Mouse (Mus musculus): ENCODE results near the gene Olfr620. TPM values are rescaled to one million over a fixed set of nuclear protein-coding genes. Genes with fewer than 3 reads are reported as not detected.

The Olfr620 gene
- polyA plus RNA-seq, 1 experiment from 2014 or later: not detected

DNA sequence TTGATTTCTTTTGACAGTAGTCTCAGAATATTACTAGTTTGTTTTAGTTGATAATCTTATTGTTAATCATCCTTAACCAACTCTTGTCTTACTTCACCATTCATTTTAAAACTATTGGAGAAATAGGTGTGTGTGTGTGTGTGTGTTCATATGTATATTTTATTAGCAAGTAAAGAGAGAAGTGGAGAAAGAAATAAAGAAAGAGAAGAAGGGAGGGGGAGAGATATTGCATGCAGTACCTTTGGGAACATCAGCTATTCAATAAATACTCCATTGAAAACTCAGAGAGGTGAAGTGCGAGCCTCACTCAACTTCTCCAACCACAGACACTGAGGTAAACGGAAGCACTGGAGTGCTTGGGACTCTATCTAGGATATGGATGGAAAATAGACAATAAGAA, 56.6 kb downstream of the Olfr620 start, which contains the start of gene Olfr615:
Gene Olfr615 (plus strand): TSS at position 301 of the 400 bp plus-strand sequence.
- Histone ChIP-seq H3K27ac (ENCODE audit: low read depth, low read length) (no peak within 1 kb of the TSS), H3K27me3 (replicated peaks; ENCODE audit: control insufficient read depth, insufficient read depth, low read length) (no peaks in the 10 kb centered on the region), H3K9me3 (ENCODE audit: control insufficient read depth, low read length) (no peaks in the 10 kb centered on the region), H3K4me1 (replicated peaks; ENCODE audit: control insufficient read depth, insufficient read depth, low read length) (no peaks in the 10 kb centered on the region), H3K9ac (ENCODE audit: low read depth, low read length) (no peak within 1 kb of the TSS), H3K4me3 (ENCODE audit: low read depth, low read length) (no peak within 1 kb of the TSS), H3K36me3 (ENCODE audit: control insufficient read depth, insufficient read depth, low read length) (no peaks in the 10 kb centered on the region), H3K4me2 (no peak within 1 kb of the TSS)
- no peak for DNase-seq (ENCODE audit: low spot score)
- 56% methylated on average over 2 of the region's 2 CpGs for WGBS
- ATAC-seq (replicated peaks; ENCODE audit: low FRiP score): no peak

Small RNAs within 50 kb of the gene (microRNA-seq; reads per million reads assigned to microRNA genes)
- gene Gm26506 (ENCODE audit: borderline number of aligned reads): not detected

Other genes starting within 250 kb of the Olfr620 start
- gene Olfr601, start 249.9 kb downstream of the Olfr620 start, polyA plus RNA-seq (2014; fragmentation: Nextera tagmentation; extraction: Ambion mirVana): not detected in 2 replicates
- not detected in 2 replicates for gene Olfr603, start 226.4 kb downstream of the Olfr620 start, polyA plus RNA-seq (2014; fragmentation: Nextera tagmentation; extraction: Ambion mirVana)
- gene Usp17lc, start 197.5 kb downstream of the Olfr620 start, polyA plus RNA-seq (2014; fragmentation: Nextera tagmentation; extraction: Ambion mirVana): not detected in 2 replicates
- not detected in 2 replicates for gene Olfr605, start 167.1 kb downstream of the Olfr620 start, polyA plus RNA-seq (2014; fragmentation: Nextera tagmentation; extraction: Ambion mirVana)
- not detected in 2 replicates for gene Olfr606, start 163.5 kb downstream of the Olfr620 start, polyA plus RNA-seq (2014; fragmentation: Nextera tagmentation; extraction: Ambion mirVana)
- gene Olfr607, start 148.4 kb downstream of the Olfr620 start, polyA plus RNA-seq (2014; fragmentation: Nextera tagmentation; extraction: Ambion mirVana): not detected in 2 replicates
- not detected in 2 replicates for gene Olfr608, start 142.7 kb downstream of the Olfr620 start, polyA plus RNA-seq (2014; fragmentation: Nextera tagmentation; extraction: Ambion mirVana)
- not detected in 2 replicates for gene Olfr609, start 114.5 kb downstream of the Olfr620 start, polyA plus RNA-seq (2014; fragmentation: Nextera tagmentation; extraction: Ambion mirVana)
- gene Olfr610, start 100.4 kb downstream of the Olfr620 start, polyA plus RNA-seq (2014; fragmentation: Nextera tagmentation; extraction: Ambion mirVana): not detected in 2 replicates
- gene Olfr611, start 91.7 kb downstream of the Olfr620 start, polyA plus RNA-seq (2014; fragmentation: Nextera tagmentation; extraction: Ambion mirVana): not detected in 2 replicates
- not detected in 2 replicates for gene Olfr612, start 69.8 kb downstream of the Olfr620 start, polyA plus RNA-seq (2014; fragmentation: Nextera tagmentation; extraction: Ambion mirVana)
- gene Olfr613, start 64.5 kb downstream of the Olfr620 start, polyA plus RNA-seq (2014; fragmentation: Nextera tagmentation; extraction: Ambion mirVana): not detected in 2 replicates
- not detected in 2 replicates for gene Olfr615, start 56.5 kb downstream of the Olfr620 start, polyA plus RNA-seq (2014; fragmentation: Nextera tagmentation; extraction: Ambion mirVana)
- not detected in 2 replicates for gene Olfr616, start 43.4 kb downstream of the Olfr620 start, polyA plus RNA-seq (2014; fragmentation: Nextera tagmentation; extraction: Ambion mirVana)
- gene Olfr617, start 39.5 kb downstream of the Olfr620 start, polyA plus RNA-seq (2014; fragmentation: Nextera tagmentation; extraction: Ambion mirVana): not detected in 2 replicates
- gene Olfr618, start 22.4 kb downstream of the Olfr620 start, polyA plus RNA-seq (2014; fragmentation: Nextera tagmentation; extraction: Ambion mirVana): not detected in 2 replicates
- gene Olfr619, start 12.0 kb downstream of the Olfr620 start, polyA plus RNA-seq (2014; fragmentation: Nextera tagmentation; extraction: Ambion mirVana): not detected in 2 replicates
- gene Olfr622, start 30.2 kb upstream of the Olfr620 start, polyA plus RNA-seq (2014; fragmentation: Nextera tagmentation; extraction: Ambion mirVana): not detected in 2 replicates
- gene Olfr623, start 51.2 kb upstream of the Olfr620 start, polyA plus RNA-seq (2014; fragmentation: Nextera tagmentation; extraction: Ambion mirVana): not detected in 2 replicates
- gene Olfr624, start 58.7 kb upstream of the Olfr620 start, polyA plus RNA-seq (2014; fragmentation: Nextera tagmentation; extraction: Ambion mirVana): 0.04 TPM in 1 of 2 replicates, not detected in the other
- not detected in 2 replicates for gene Olfr625-ps1, start 70.2 kb upstream of the Olfr620 start, polyA plus RNA-seq (2014; fragmentation: Nextera tagmentation; extraction: Ambion mirVana)
- gene Olfr243, start 102.1 kb upstream of the Olfr620 start, polyA plus RNA-seq (2014; fragmentation: Nextera tagmentation; extraction: Ambion mirVana): not detected in 2 replicates
- gene Olfr628, start 117.8 kb upstream of the Olfr620 start, polyA plus RNA-seq (2014; fragmentation: Nextera tagmentation; extraction: Ambion mirVana): not detected in 2 replicates
- gene Olfr629, start 132.4 kb upstream of the Olfr620 start, polyA plus RNA-seq (2014; fragmentation: Nextera tagmentation; extraction: Ambion mirVana): not detected in 2 replicates
- gene Olfr630, start 144.8 kb upstream of the Olfr620 start, polyA plus RNA-seq (2014; fragmentation: Nextera tagmentation; extraction: Ambion mirVana): not detected in 2 replicates
- not detected in 2 replicates for gene Olfr69, start 159.1 kb upstream of the Olfr620 start, polyA plus RNA-seq (2014; fragmentation: Nextera tagmentation; extraction: Ambion mirVana)
- not detected in 2 replicates for gene Olfr68, start 167.2 kb upstream of the Olfr620 start, polyA plus RNA-seq (2014; fragmentation: Nextera tagmentation; extraction: Ambion mirVana)
- not detected in 2 replicates for gene Olfr67, start 179.3 kb upstream of the Olfr620 start, polyA plus RNA-seq (2014; fragmentation: Nextera tagmentation; extraction: Ambion mirVana)
- gene Hbb-bt, start 201.5 kb upstream of the Olfr620 start, polyA plus RNA-seq (2014; fragmentation: Nextera tagmentation; extraction: Ambion mirVana): 7,398 and 7,943 TPM in 2 replicates
- gene Hbb-bs, start 215.6 kb upstream of the Olfr620 start, polyA plus RNA-seq (2014; fragmentation: Nextera tagmentation; extraction: Ambion mirVana): 9,439 and 11,024 TPM in 2 replicates
- gene Hbb-bh2, start 228.0 kb upstream of the Olfr620 start, polyA plus RNA-seq (2014; fragmentation: Nextera tagmentation; extraction: Ambion mirVana): not detected in 2 replicates
- gene Hbb-bh1, start 230.6 kb upstream of the Olfr620 start, polyA plus RNA-seq (2014; fragmentation: Nextera tagmentation; extraction: Ambion mirVana): 4,066 and 4,428 TPM in 2 replicates
- 15,021 and 16,786 TPM in 2 replicates for gene Hbb-y, start 240.7 kb upstream of the Olfr620 start, polyA plus RNA-seq (2014; fragmentation: Nextera tagmentation; extraction: Ambion mirVana)

Measured in liver, embryonic 11.5 days (tissue).